Mouse (Mus musculus): ENCODE results near the gene A530016L24Rik. TPM values are rescaled to one million over a fixed set of nuclear protein-coding genes. Genes with fewer than 3 reads are reported as not detected.
A peak's percentile ranks its signal among the peaks of the same experiment; 100 is the strongest.

The A530016L24Rik gene
- polyA plus RNA-seq, 1 experiment from 2014 or later = 0.27 TPM

- peaks cover 48% of the 10 kb centered on the region for H3K4me1 ChIP-seq (replicated peaks)
- 74% methylated on average over 3 of the region's 3 CpGs for WGBS
- no peak for ATAC-seq (ENCODE audit: low read depth)
- H3K4me2 ChIP-seq = no peak overlapping the region
- peak overlapping the region; percentile 56 for H3K27ac ChIP-seq (replicated peaks)
- no peak overlapping the region for H3K4me3 ChIP-seq
- no peak overlapping the region for H3K9ac ChIP-seq
- H3K9me3 ChIP-seq = no peaks in the 10 kb centered on the region
- peaks cover 6% of the 10 kb centered on the region; the same call in 1 of the 2 replicates for H3K27me3 ChIP-seq
- no peaks in the 10 kb centered on the region for H3K36me3 ChIP-seq
These were observed 24.7 kb upstream of the A530016L24Rik start for GRCm38 (mm10) chr12:112464516-112464915.

GRCm38 (mm10) chr12:112465928-112466327, 23.3 kb upstream of the A530016L24Rik start:
- Histone ChIP-seq H3K27ac (replicated peaks) (no peak overlapping the region), H3K9ac (no peak overlapping the region), H3K9me3 (no peaks in the 10 kb centered on the region), H3K27me3 (peaks cover 9% of the 10 kb centered on the region), H3K4me2 (no peak overlapping the region), H3K36me3 (no peaks in the 10 kb centered on the region), H3K4me3 (no peak overlapping the region), H3K4me1 (replicated peaks) (peaks cover 62% of the 10 kb centered on the region)
- 93% methylated on average over 17 of the region's 17 CpGs for WGBS
- no peak for ATAC-seq (ENCODE audit: low read depth)

DNA sequence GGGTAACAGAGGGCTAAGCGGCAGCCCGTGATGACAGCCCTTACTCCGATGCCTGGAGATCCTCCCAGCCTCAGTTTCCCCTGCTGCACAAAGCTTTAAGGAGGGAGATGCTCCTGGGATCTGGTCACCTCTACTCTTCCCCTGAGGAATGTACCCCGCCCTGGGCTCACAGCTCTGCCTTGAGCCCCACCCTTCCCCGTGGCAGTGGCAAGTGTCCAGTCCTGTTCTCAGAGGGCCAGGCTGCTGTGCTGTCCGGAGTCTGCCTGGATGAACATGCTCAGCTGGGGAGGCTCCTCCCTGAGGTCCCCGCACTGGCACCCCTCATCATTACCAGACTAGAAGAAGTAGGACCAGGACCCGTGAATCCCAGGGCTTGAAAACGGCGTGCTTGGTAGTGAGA, 21.9 kb upstream of the A530016L24Rik start:
- H3K36me3 ChIP-seq = no peaks in the 10 kb centered on the region
- peaks cover 20% of the 10 kb centered on the region for H3K27me3 ChIP-seq
- H3K4me3 ChIP-seq = no peak overlapping the region
- H3K4me2 ChIP-seq = no peak overlapping the region
- no peaks in the 10 kb centered on the region for H3K9me3 ChIP-seq
- H3K4me1 ChIP-seq (replicated peaks) = peaks cover 65% of the 10 kb centered on the region
- no peak for ATAC-seq (ENCODE audit: low read depth)
- H3K9ac ChIP-seq = no peak overlapping the region
- H3K27ac ChIP-seq (replicated peaks) = 0 out of 2 replicates have a peak overlapping the region, but pooled peaks have one; percentile 18
- 86% methylated on average over 10 of the region's 10 CpGs for WGBS

DNA sequence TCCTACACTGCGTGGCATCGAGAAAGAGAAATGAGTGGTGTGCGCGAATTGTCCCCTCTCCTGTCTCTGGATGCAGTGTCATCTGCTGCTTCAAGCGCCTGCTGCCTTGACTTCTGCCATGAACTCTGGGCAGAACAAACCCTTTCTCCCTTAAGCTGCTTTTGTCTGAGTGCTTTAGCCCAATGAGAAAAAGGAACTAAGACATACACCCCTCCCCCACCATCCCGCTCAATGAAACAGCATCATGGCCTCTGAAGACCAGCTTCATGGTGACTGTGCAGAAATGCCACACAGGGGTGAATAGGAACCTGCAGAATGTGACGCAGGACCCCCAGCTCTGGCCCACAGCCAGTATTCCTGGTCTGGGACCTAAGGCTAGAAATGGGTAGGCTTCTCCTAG, 19.9 kb upstream of the A530016L24Rik start:
- no peak overlapping the region for H3K4me3 ChIP-seq
- 82% methylated on average over 7 of the region's 7 CpGs for WGBS
- H3K36me3 ChIP-seq = no peaks in the 10 kb centered on the region
- H3K27ac ChIP-seq (replicated peaks) = no peak overlapping the region
- H3K9me3 ChIP-seq = no peaks in the 10 kb centered on the region
- ATAC-seq (ENCODE audit: low read depth) = no peak
- H3K27me3 ChIP-seq = peaks cover 35% of the 10 kb centered on the region
- H3K4me1 ChIP-seq (replicated peaks) = peaks cover 75% of the 10 kb centered on the region
- no peak overlapping the region for H3K4me2 ChIP-seq
- H3K9ac ChIP-seq = no peak overlapping the region

GRCm38 (mm10) chr12:112470216-112470615, 19.0 kb upstream of the A530016L24Rik start:
- peaks cover 44% of the 10 kb centered on the region for H3K27me3 ChIP-seq
- no peak overlapping the region for H3K4me2 ChIP-seq
- 49% methylated on average over 5 of the region's 5 CpGs for WGBS
- H3K4me3 ChIP-seq = no peak overlapping the region
- no peak for ATAC-seq (ENCODE audit: low read depth)
- H3K9ac ChIP-seq = no peak overlapping the region
- 0 out of 2 replicates have a peak overlapping the region, but pooled peaks have one; percentile 28 for H3K27ac ChIP-seq (replicated peaks)
- H3K9me3 ChIP-seq = no peaks in the 10 kb centered on the region
- H3K4me1 ChIP-seq (replicated peaks) = peaks cover 71% of the 10 kb centered on the region
- no peaks in the 10 kb centered on the region for H3K36me3 ChIP-seq

DNA sequence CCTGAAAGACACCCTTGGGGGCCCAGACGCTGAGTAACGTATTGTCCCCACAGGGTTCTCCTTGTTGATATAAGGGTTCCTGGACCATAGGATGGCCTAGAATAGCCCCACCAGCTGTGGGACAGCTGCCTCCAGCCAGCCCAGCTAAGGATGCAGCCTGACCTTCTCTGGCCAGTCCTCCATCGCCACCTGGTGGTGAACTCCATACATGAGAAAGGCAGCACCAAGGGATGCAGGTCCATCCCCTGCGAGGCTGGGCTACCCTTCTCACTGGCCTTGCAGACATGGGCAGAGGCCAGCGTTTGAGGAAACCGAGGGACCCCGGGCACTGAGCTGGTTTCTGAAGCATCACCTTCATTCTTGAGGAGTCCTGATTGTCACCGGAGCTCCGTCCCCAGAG, 15.5 kb upstream of the A530016L24Rik start:
- 11% methylated on average over 9 of the region's 9 CpGs for WGBS
- H3K9me3 ChIP-seq = no peaks in the 10 kb centered on the region
- H3K4me1 ChIP-seq (replicated peaks) = peaks cover 67% of the 10 kb centered on the region
- H3K27me3 ChIP-seq = peaks cover 50% of the 10 kb centered on the region
- no peak overlapping the region for H3K9ac ChIP-seq
- ATAC-seq (ENCODE audit: low read depth) = peak; percentile 60; the same call in 1 of the 2 replicates
- no peak overlapping the region for H3K4me2 ChIP-seq
- no peak overlapping the region for H3K4me3 ChIP-seq
- peak overlapping the region; percentile 25; the same call in 1 of the 2 replicates for H3K27ac ChIP-seq (replicated peaks)
- no peaks in the 10 kb centered on the region for H3K36me3 ChIP-seq

DNA sequence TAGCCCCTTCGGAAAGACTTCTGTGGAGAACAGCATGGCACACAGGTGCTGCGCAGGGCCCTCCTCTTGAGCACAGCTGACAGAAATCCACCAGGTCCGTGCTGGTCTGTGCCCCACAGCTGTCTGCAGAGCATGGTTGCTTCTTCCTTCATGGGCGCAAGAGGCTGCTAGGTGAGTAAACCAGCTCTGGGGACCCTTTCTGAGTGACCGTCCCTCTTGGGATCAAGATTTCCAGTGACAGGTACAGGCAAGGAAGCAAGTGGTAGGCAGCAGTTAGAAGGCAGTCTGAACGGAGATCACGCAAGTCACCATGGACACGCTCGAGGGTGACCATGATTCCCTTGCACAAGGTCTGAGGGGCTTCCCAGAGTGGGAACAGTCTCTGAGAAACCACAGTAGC, 287 bp downstream of the A530016L24Rik start:
- Histone ChIP-seq H3K9me3 (no peaks in the 10 kb centered on the region), H3K4me1 (replicated peaks) (peaks cover 26% of the 10 kb centered on the region), H3K4me3 (no peak overlapping the region), H3K27ac (replicated peaks) (no peak overlapping the region), H3K4me2 (no peak overlapping the region), H3K27me3 (no peaks in the 10 kb centered on the region; the same call in 1 of the 2 replicates), H3K9ac (no peak overlapping the region), H3K36me3 (no peaks in the 10 kb centered on the region)
- ATAC-seq (ENCODE audit: low read depth) = no peak
- WGBS = 91% methylated on average over 9 of the region's 9 CpGs

DNA sequence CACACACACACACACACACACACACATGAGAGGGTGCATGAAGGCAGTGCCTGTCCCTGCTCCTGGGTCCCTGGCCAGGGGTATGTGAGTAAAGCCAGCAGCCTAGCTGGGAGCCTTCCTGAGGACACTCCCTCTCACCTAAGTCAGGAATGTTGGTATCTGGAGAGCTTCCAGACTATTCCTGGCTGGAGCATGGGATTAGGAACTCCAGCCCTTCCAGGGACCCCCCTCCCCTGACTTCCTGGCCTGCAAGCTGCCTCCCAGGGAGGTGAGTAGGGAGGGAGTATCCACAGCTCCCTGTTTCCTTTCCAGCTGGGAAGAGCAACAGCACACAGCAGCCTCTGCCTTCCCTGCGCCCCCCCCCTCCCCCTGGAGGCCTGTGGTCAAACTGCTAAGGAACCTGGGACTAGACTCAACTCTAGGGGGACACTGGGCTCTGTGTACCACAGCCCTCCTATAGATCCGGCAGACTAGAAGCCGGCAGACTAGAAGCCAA, 1.2 kb downstream of the A530016L24Rik start:
- no peaks in the 10 kb centered on the region for H3K36me3 ChIP-seq
- H3K27me3 ChIP-seq = no peaks in the 10 kb centered on the region; the same call in 1 of the 2 replicates
- H3K27ac ChIP-seq (replicated peaks) = no peak overlapping the region; the same call in none of the 2 replicates
- H3K4me3 ChIP-seq = no peak overlapping the region
- H3K9ac ChIP-seq = no peak overlapping the region
- whole genome bisulfite sequencing = 51% methylated on average over 3 of the region's 3 CpGs
- H3K9me3 ChIP-seq = no peaks in the 10 kb centered on the region
- no peak overlapping the region for H3K4me2 ChIP-seq
- ATAC-seq (ENCODE audit: low read depth) = no peak
- peaks cover 25% of the 10 kb centered on the region for H3K4me1 ChIP-seq (replicated peaks)

DNA sequence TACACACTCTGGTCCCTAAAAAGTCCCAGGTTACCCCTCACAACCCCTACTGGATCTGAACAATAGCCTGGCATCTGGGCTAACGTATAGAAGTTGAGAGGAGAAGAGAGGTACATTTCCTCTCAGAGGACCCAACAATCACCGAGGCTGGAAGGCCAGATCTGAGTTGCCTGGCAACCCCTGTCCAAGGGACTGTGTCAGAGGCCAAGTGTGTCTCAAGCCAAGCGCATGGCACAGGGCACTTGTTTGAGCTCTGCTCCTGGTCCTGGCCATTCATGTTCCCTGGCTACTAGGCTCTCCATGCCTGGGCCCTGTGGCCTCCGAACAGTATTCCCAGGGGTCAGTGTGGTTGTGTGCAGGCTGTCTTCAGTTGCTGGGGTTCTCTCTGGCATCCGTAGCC, 6.9 kb downstream of the A530016L24Rik start:
- Histone ChIP-seq H3K4me2 (no peak overlapping the region), H3K4me3 (no peak overlapping the region), H3K9ac (no peak overlapping the region), H3K4me1 (replicated peaks) (peaks cover 8% of the 10 kb centered on the region), H3K27me3 (no peaks in the 10 kb centered on the region; the same call in 1 of the 2 replicates), H3K27ac (replicated peaks) (no peak overlapping the region), H3K36me3 (no peaks in the 10 kb centered on the region), H3K9me3 (no peaks in the 10 kb centered on the region)
- ATAC-seq (ENCODE audit: low read depth) = no peak
- 68% methylated on average over 5 of the region's 5 CpGs for WGBS

DNA sequence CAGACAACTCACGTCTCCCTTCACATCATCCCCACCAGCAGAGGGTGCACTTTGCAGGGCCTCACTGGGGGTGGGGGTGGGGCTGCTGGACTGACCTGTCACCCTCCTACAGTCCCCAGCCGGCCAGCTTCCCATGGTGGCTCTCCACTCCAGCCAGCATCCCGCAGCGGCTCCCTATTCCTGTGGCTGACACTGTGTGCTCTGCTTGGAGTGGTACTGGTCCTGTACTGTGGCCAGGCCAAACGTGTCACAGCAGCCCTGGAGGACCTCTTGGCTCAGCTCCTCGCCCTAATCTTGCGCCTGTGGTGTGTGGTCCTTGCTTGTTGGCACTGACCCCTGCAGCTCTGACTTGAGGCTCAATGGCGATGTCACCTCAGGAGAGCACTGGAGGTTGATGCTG, 8.5 kb downstream of the A530016L24Rik start:
- Histone ChIP-seq H3K9me3 (no peaks in the 10 kb centered on the region), H3K4me2 (no peak overlapping the region), H3K4me3 (no peak overlapping the region), H3K27me3 (no peaks in the 10 kb centered on the region; the same call in 1 of the 2 replicates), H3K9ac (no peak overlapping the region), H3K36me3 (no peaks in the 10 kb centered on the region), H3K4me1 (replicated peaks) (0 out of 2 replicates have a peak, but pooled peaks cover 10% of the 10 kb centered on the region), H3K27ac (replicated peaks) (no peak overlapping the region)
- 82% methylated on average over 8 of the region's 8 CpGs for WGBS
- ATAC-seq (ENCODE audit: low read depth) = no peak

- Histone ChIP-seq H3K4me1 (replicated peaks) (0 out of 2 replicates have a peak, but pooled peaks cover 10% of the 10 kb centered on the region), H3K9ac (no peak overlapping the region), H3K4me2 (no peak overlapping the region), H3K4me3 (no peak overlapping the region), H3K27me3 (no peaks in the 10 kb centered on the region; the same call in 1 of the 2 replicates), H3K36me3 (no peaks in the 10 kb centered on the region), H3K9me3 (no peaks in the 10 kb centered on the region), H3K27ac (replicated peaks) (no peak overlapping the region)
- ATAC-seq (ENCODE audit: low read depth) = no peak
- WGBS = 44% methylated on average over 11 of the region's 11 CpGs
These were observed 9.4 kb downstream of the A530016L24Rik start for GRCm38 (mm10) chr12:112498683-112499082.

- Histone ChIP-seq H3K27me3 (no peaks in the 10 kb centered on the region; the same call in 1 of the 2 replicates), H3K9ac (no peak overlapping the region), H3K27ac (replicated peaks) (no peak overlapping the region), H3K36me3 (no peaks in the 10 kb centered on the region), H3K4me2 (no peak overlapping the region), H3K4me1 (replicated peaks) (peaks cover 38% of the 10 kb centered on the region), H3K9me3 (no peaks in the 10 kb centered on the region), H3K4me3 (no peak overlapping the region)
- 41% methylated on average over 19 of the region's 19 CpGs for WGBS
- ATAC-seq (ENCODE audit: low read depth) = no peak
These were observed 13.9 kb downstream of the A530016L24Rik start for GRCm38 (mm10) chr12:112503003-112503771.
